Mouse (Mus musculus): Measurements from ENCODE around the gene Adgrb3. TPM values are rescaled to one million over a fixed set of nuclear protein-coding genes. Genes with fewer than 3 reads are reported as not detected.
"Not testable (repeated sequence)": the region's sequence is repeated elsewhere in the genome, so short reads cannot be mapped to it uniquely, and the experiment has no call there.

Adgrb3 gene
- total RNA-seq, 2 experiments from 2014 or later = 0.08 TPM; not detected in 1

DNA sequence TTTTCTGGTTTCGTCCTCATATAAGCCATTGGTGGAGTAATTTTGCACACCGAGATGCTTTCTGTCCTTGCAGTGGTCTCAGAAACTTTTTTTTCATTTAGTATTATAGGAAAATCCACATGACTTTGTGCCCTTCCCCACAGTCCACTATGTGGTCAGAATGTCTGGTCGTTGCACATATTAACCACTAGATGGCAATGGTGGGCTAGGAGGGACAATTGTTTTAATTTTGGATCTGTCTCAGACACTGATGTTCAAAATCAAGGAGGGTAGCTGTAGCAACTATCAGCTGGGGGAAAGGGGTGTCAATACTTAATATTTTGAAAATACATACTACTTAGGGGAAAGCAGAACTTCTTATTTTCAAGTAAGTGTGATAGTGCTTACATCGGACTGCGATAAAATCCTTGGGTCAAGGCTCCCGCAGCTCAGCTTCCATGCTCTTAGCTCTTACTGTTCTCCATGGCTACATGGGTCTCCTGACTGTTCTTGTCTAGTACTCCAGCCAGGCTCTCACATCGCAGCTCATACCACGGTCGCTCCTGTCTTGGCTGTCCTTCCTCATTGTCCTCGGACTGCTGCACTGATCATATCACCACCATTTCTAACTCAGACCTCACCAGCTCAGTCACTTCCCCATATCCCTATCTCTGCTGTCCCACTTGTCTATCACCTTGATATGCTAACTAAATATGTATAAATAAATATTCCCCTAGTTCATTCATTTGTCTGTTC, 319.0 kb downstream of the Adgrb3 start:
- DNase-seq = no peak

DNA sequence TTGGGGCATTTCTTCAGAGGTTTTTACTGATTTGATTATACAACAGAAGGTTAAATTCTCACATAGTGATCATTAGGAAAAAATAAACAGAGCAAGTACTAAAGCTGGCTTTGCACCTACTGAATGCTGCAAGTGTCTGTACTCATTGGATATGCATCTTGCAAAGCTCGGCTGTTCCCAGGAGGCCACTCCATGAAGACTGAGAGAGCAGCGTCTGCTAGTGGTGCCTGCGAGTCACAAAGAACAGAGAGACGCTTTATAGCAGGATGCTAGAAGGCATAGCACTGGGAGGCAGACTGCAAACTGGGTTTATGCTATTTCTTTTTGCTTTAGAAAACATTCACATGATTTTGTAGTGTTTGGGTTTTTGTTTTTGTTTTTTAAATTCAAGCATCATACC, 325.2 kb downstream of the Adgrb3 start:
- no peak for DNase-seq

- DNase-seq = no peak
These were observed 326.0 kb downstream of the Adgrb3 start for GRCm38 (mm10) chr1:25503524-25503923.

DNA sequence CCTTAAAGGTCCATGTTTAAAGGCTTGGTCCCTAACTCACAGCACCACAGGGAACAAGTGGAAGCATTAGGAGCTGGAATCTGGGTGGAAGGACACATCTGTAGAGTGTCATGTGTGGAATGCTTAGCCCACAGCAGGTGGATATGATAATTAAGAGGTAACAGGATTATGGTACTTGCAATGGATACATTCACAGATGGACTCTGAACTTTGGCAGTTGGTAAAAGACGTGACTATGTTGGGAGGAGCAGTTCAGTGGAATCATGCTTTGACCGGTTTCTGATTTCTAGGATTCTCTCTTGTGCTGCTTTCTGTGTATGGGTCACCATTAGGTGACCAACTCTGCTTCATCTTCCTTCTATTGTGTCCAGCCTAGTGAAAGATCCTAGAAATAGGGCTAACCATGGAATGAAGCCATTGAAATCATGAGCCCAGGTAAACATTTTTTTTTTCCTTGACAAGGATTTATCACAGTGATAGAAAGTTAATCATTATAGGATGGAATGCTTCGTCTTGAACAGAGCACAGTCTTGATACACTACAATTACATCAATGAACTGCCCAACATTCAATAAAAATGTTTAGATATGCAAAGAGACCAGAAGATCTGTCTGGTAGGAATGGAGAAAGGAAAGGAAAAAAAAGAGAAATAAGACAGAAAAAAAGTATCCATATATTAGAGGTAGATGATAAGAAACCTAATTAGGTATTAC, 334.1 kb downstream of the Adgrb3 start:
- DNase-seq = no peak

GRCm38 (mm10) chr1:25491503-25491902, 338.0 kb downstream of the Adgrb3 start:
- DNase-seq = no peak

GRCm38 (mm10) chr1:25490174-25490573, 339.3 kb downstream of the Adgrb3 start:
- no peak for DNase-seq

GRCm38 (mm10) chr1:25475699-25476098, 353.8 kb downstream of the Adgrb3 start:
- no peak for DNase-seq

- no peak for DNase-seq
These were observed 355.0 kb downstream of the Adgrb3 start for GRCm38 (mm10) chr1:25474469-25474868.

GRCm38 (mm10) chr1:25471612-25472011, 357.9 kb downstream of the Adgrb3 start:
- DNase-seq = not testable (repeated sequence)

GRCm38 (mm10) chr1:25462612-25463011, 366.9 kb downstream of the Adgrb3 start:
- DNase-seq = no peak

GRCm38 (mm10) chr1:25435506-25435905, 394.0 kb downstream of the Adgrb3 start:
- no peak for DNase-seq

DNA sequence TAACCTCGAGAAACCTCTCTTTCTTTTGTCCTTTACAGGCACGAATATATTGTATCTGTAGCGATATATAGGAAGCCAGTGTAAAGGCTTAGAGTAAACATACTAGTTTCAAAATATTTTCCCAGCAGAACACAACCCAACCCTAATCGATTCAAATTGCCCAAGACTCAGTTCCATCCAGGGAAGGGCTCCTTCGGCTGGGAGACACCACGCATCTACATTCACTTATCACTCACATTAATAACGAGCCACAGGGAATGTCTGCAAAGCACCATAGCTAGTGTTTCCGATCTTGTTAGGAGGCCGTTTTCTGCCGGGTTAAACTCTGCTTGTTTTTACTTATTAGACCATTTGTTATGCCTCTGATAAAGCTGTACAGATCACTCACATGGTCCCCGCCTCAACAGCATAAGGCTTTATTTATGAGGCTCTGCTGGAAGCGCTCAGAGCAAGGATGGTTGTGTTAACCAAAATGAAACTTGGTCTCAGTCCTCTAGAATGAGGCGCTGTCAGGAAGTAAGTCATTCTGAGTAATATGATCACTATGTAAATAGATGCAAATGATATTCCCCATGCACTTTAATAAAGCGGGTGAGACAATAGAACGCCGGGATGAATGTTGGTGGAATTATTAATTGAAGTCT, 399.2 kb downstream of the Adgrb3 start:
- DNase-seq = no peak

GRCm38 (mm10) chr1:25420701-25421100, 408.8 kb downstream of the Adgrb3 start:
- no peak for DNase-seq

GRCm38 (mm10) chr1:25419378-25419777, 410.1 kb downstream of the Adgrb3 start:
- no peak for DNase-seq

DNA sequence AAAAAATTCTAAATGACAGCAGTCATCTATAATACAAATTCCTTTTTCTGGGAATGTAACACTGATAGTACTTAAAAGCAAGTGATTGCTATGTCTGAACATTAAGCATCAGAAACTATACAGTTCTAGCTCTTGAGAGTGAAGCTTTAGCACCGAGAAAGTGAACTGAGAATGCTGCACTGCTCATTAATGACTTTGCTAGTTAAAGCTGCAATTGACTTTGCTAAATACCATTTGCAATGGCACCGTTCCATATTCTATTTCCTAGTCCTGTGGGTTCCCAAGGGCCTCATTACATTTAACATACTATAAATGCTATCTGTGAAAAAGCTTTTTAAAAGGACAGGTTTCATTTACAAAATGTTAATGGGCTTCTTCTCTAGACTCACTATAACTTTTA, 414.4 kb downstream of the Adgrb3 start:
- DNase-seq = no peak

GRCm38 (mm10) chr1:25364186-25364585, 465.3 kb downstream of the Adgrb3 start:
- no peak for DNase-seq

DNA sequence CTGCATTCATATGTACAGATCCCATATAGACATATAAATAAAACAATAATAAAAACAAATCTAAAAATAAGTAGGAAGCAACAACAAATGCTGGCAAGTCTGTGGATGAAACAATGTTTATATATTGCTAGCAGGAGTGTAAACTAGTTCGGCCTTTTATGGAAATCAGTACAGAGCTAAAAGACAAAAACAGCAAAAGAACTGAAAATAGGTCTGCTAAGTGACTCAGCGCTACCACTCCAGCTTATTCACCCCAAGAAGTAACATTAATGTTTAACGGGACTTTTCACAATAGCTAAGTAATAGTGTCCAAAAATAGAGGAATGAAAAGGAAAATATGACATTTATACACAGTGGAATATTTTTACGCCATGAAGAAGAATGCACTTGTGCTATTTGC, 471.0 kb downstream of the Adgrb3 start:
- no peak for DNase-seq

DNA sequence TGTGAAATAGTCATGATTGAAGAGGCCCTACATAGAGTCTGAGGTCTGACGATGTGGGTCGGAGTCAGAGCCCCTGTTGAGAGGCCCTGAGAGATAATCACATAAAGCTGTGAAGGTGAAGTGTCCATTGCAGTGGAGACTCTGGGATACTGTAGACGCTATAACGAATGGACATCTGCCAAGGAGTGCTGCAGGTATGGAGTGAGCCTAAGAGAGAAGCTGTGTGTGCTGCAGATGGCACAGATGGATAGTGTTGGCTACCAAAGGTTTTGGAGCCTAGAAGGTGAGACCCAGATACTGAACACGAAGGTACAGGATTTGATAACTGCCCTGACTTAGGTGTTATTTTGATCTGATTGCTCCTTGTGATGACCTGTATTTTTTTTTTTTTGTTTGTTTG, 474.0 kb downstream of the Adgrb3 start:
- no peak for DNase-seq

GRCm38 (mm10) chr1:25344876-25345275, 484.6 kb downstream of the Adgrb3 start:
- DNase-seq = no peak

- DNase-seq = no peak
These were observed 504.1 kb downstream of the Adgrb3 start for GRCm38 (mm10) chr1:25325406-25325805.

- no peak for DNase-seq
These were observed 512.4 kb downstream of the Adgrb3 start for GRCm38 (mm10) chr1:25317142-25317541.

GRCm38 (mm10) chr1:25312344-25312743, 517.2 kb downstream of the Adgrb3 start:
- no peak for DNase-seq

GRCm38 (mm10) chr1:25310066-25310465, 519.4 kb downstream of the Adgrb3 start:
- DNase-seq = no peak

Measured in gastrocnemius, postnatal 25 days (tissue).